Mouse (Mus musculus) cerebellum, postnatal 4 days (tissue): ENCODE results near the gene Sirpb1c.
"Not testable (repeated sequence)": the region's sequence is repeated elsewhere in the genome, so short reads cannot be mapped to it uniquely, and the experiment has no call there.

Experiments used
- DNase-seq, 2 experiments: peaks; one replicate each; pipeline ENCODE4 v3.0.0; 2022; ENCODE audit warnings: low spot score in 2 of 2, mixed read lengths in 1 of 2

The Sirpb1c gene

GRCm38 (mm10) chr3:15848280-15848679 lies at the start of gene Sirpb1c:
TSS of gene Sirpb1c (minus strand) at chr3:15848528.
- not testable (repeated sequence) for DNase-seq

GRCm38 (mm10) chr3:15886380-15886779 lies 38.1 kb upstream of the Sirpb1c start:
- no peak for DNase-seq

GRCm38 (mm10) chr3:15855773-15856172 lies 7.4 kb upstream of the Sirpb1c start:
- DNase-seq, result not testable (repeated sequence)

GRCm38 (mm10) chr3:15849922-15850321 lies 1.6 kb upstream of the Sirpb1c start:
- no peak for DNase-seq

DNA sequence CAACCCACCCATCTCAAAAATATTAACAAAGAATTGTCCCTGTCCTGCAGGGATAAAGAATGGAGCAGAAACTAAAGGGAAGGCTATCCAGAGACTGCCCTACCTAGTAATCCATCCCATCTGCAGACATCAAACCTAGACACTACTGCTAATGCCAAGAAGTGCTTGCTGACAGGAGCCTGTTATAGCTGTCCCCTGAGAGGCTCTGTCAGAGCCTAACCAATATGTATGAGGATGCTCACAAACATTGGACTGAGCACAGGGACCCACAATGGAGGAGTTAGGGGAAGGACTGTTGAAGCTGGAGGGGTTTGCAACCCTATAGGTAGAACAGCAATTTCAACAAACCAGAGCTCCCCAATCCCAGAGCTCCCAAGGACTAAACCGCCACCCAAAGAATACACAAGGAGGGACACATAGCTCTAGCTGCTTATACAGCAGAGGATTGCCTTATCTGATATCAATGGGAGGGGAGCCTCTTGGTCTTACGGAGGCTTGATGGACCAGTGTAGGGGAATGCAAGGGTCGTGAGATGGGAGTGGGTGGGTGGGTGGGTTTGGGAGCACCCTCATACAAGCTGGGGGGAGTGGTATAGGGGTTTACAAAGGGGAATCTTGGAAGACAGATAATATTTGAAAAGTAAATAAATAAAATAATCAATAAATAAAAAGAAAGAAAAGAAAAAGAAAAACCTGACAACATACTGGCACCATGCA lies 838 bp downstream of the Sirpb1c start:
- no peak for DNase-seq

- DNase-seq, result not testable (repeated sequence)
Measured at GRCm38 (mm10) chr3:15773642-15774041, 74.7 kb downstream of the Sirpb1c start.
